Mouse (Mus musculus) hindbrain, embryonic 15.5 days (tissue): ENCODE data around the gene Trub1. TPM values are rescaled to one million over a fixed set of nuclear protein-coding genes. Genes with fewer than 3 reads are reported as not detected.

Source experiments
- ATAC-seq: fragments of 200-750 bp; cut with Nextera tagmentation; 2 replicates; pipeline ENCODE4 v1.8.0; 2017; ENCODE audit warnings: low read depth, moderate number of reproducible peaks, moderate TSS enrichment; ENCODE audit not compliant: low FRiP score
- H3K27ac ChIP-seq: fragments of 300-500 bp; sonication (generic); replicated peaks from 2 replicates; pipeline ENCODE4 v1.5.1; 2015; ENCODE audit warnings: mild to moderate bottlenecking, inconsistent platforms
- H3K27me3 ChIP-seq: fragments of 300-500 bp; sonication (generic); 2 replicates; pipeline ENCODE4 v1.6.1; 2015; ENCODE audit warnings: control low read depth, inconsistent platforms
- H3K36me3 ChIP-seq: fragments of 300-500 bp; sonication (generic); 2 replicates; pipeline ENCODE4 v1.6.1; 2015; ENCODE audit warnings: control low read depth, inconsistent platforms
- H3K4me1 ChIP-seq: fragments of 300-500 bp; sonication (generic); replicated peaks from 2 replicates; pipeline ENCODE4 v1.6.1; 2015; ENCODE audit warnings: control low read depth, inconsistent platforms
- H3K4me2 ChIP-seq: fragments of 300-500 bp; sonication (generic); 2 replicates; pipeline ENCODE4 v1.6.1; 2015; ENCODE audit warnings: moderate library complexity, mild to moderate bottlenecking, inconsistent platforms
- H3K4me3 ChIP-seq: fragments of 300-500 bp; sonication (generic); 2 replicates; pipeline ENCODE4 v1.5.1; 2015; ENCODE audit warnings: mild to moderate bottlenecking, inconsistent platforms
- H3K9ac ChIP-seq: fragments of 300-500 bp; sonication (generic); 2 replicates; pipeline ENCODE4 v1.6.1; 2015; ENCODE audit warnings: inconsistent platforms
- H3K9me3 ChIP-seq: fragments of 300-500 bp; sonication (generic); 2 replicates; pipeline ENCODE4 v1.6.1; 2016; ENCODE audit warnings: control low read depth, inconsistent platforms
- WGBS: fragments of 180-500 bp; shearing (Covaris S2); methylation state at CpG from one replicate; pipeline ENCODE4 v1.1.7; 2015; 5-methylcytosine and 5-hydroxymethylcytosine counted together
- polyA plus RNA-seq: library from polyadenylated mRNA; unstranded; fragments of >200 nt; fragmentation: Nextera tagmentation; extraction: Ambion mirVana; gene quantifications from 2 replicates; pipeline ENCODE4 v1.2.1, GENCODE M21; 2015

Trub1 gene
- polyA plus RNA-seq, 1 experiment from 2014 or later, result 12.2 TPM

DNA sequence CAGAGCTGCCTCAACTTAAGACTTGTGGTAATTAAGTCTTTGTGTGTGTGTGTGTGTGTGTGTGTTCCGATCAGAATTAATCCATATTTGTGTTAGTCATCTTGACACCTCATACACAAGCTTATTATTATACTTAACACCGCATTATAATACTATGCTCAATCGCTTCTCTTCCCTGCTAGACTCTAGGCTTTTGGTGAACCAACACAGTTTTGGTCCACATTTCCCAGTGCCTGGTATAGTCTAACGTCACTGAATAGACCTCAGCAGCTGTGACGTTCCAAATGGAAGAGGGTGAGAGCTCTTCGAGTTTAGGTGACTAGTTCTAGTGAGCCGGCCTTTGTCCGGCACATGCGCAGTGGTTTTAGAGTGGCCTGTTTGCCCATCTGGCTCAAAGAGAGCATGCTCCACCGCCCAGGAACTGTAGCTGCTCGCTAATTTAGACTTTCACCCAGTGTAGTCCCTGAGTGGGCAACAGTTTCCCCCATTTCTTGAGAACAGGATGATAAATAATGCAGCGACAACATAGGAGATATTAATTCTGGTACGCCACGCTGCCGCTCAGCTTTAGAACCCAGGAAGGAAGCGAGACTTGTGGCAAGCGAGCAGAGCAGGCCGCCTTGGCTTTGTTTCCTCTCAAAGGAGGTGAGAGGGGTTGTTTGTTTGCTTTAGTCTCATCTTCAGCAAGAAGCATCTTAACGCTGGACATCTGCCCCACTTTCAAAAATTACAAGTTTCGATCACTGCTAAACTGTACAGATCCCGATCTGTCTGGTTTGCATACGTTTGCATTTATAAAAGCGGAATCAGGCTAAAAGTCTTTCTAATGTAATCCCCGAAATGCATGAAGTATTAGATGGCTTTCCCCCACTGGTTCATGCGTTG, 52.6 kb downstream of the Trub1 start:
- H3K4me2 ChIP-seq, result no peak overlapping the region

DNA sequence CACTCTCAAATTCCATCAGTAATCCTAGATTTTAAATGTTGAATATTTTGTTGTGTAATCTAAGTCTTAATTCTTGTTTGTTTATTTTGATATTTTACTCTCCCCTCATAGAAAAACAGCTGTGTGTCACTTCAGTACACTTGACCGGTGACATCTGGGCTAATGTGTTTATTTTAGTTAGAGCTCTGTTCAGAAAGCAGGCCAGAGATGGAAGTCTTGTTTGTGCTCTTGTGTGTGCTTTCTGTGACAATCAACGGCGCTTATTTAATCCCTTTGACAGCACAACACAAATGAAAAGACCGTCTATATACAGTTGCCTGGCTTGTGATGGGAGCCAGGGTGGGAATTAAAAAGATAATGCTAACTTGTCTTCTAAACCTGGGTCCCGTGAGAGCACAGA, 53.9 kb downstream of the Trub1 start:
- Histone ChIP-seq H3K9ac (no peak overlapping the region), H3K27me3 (no peaks in the 10 kb centered on the region), H3K27ac (no peak overlapping the region), H3K4me2 (no peak overlapping the region), H3K4me3 (no peak overlapping the region), H3K36me3 (no peaks in the 10 kb centered on the region), H3K4me1 (peaks cover 18% of the 10 kb centered on the region), H3K9me3 (no peaks in the 10 kb centered on the region)
- ATAC-seq, result no peak
- 42% methylated on average over 5 of the region's 5 CpGs for WGBS

More for the DNA sequence above, 52.6 kb downstream of the Trub1 start:
- WGBS, result 65% methylated on average over 25 of the region's 25 CpGs
- no peaks in the 10 kb centered on the region for H3K27me3 ChIP-seq
- H3K4me1 ChIP-seq, result peaks cover 18% of the 10 kb centered on the region
- ATAC-seq, result no peak
- no peak overlapping the region for H3K27ac ChIP-seq
- no peak overlapping the region for H3K4me3 ChIP-seq
- no peaks in the 10 kb centered on the region for H3K36me3 ChIP-seq
- H3K9me3 ChIP-seq, result no peaks in the 10 kb centered on the region
- no peak overlapping the region for H3K9ac ChIP-seq

DNA sequence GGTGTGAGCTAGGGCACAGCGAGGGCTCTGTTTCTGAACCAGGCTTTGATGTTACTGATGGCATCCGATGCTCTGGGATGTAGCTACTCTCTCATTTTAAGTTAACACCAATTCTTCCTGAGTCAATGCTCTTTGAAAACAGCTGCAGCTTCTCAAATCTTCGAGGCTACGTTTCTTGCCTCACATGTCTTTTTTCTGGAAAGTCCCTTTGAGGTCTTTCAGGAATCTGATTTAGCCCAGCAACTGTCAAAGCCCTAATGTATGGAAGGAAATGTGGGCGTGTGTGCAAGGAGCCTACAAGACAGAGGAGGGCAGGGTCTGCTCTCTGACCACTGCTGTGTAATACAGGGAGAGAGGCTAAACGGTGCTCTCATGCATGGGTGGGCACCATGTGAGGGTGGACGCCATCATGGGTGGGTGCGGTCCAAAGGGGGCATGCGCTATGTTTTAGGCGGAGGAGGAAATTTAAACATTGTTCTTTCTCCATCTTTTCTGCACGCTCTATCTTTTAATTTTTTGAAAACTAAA, 55.6 kb downstream of the Trub1 start:
- peaks cover 18% of the 10 kb centered on the region for H3K4me1 ChIP-seq
- no peak for ATAC-seq
- no peak overlapping the region for H3K9ac ChIP-seq
- no peaks in the 10 kb centered on the region for H3K27me3 ChIP-seq
- H3K9me3 ChIP-seq, result no peaks in the 10 kb centered on the region
- no peaks in the 10 kb centered on the region for H3K36me3 ChIP-seq
- H3K4me2 ChIP-seq, result no peak overlapping the region
- H3K4me3 ChIP-seq, result no peak overlapping the region
- H3K27ac ChIP-seq, result no peak overlapping the region
- WGBS, result 87% methylated on average over 11 of the region's 11 CpGs

DNA sequence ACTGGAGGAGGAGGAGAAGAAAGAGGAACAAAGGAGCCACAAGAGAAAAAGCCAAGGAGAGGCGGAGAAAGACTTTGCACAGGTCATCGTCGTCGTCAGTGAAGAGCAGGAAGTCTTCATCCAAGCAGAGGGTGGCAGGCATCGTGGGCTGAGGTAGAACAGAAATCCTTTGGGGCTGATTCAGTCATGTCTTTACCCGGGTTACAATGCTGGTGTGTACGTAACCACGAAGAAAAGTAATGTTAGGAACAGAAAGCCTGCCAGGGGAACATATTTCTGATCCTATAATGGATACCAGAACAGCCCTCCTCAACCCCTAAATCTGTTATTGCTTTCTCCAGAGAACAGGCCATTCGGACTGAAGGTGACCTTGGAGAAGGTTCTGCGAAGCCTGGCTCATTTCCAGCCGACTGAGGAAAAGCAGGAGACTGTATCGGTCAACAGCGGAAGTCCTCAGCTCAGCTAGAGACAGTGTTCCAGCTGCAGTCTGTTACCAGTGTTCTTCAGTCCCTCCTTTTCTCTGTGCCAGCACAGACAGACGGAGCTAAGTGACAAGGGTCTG, 57.1 kb downstream of the Trub1 start:
- no peaks in the 10 kb centered on the region for H3K9me3 ChIP-seq
- no peaks in the 10 kb centered on the region for H3K36me3 ChIP-seq
- no peaks in the 10 kb centered on the region for H3K27me3 ChIP-seq
- WGBS, result 56% methylated on average over 14 of the region's 14 CpGs
- H3K4me3 ChIP-seq, result no peak overlapping the region
- H3K4me1 ChIP-seq, result peaks cover 18% of the 10 kb centered on the region
- no peak overlapping the region for H3K4me2 ChIP-seq
- ATAC-seq, result no peak
- no peak overlapping the region for H3K27ac ChIP-seq
- no peak overlapping the region for H3K9ac ChIP-seq

DNA sequence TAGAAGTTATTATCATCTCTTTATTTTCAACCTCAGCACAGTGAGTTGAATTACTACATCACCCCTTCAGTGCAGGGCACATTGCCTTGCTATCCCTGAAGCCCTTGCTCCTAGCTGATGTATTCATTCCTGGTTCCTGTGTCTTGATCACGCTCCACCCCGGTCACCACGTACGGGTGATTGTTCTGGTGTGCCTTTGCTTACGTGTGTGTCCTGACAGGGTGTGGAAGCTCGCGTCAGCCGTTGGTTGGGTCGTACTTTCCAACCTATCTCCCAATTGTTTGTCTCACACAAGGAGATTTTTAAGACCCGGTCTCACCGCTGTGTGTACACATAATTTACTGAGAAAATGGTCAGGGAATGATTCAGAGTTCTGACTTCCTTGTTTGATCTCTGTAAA, 58.1 kb downstream of the Trub1 start:
- 92% methylated on average over 11 of the region's 11 CpGs for WGBS
- no peak overlapping the region for H3K4me2 ChIP-seq
- peaks cover 13% of the 10 kb centered on the region for H3K4me1 ChIP-seq
- H3K27me3 ChIP-seq, result no peaks in the 10 kb centered on the region
- no peak for ATAC-seq
- H3K4me3 ChIP-seq, result no peak overlapping the region
- no peaks in the 10 kb centered on the region for H3K9me3 ChIP-seq
- no peak overlapping the region for H3K27ac ChIP-seq
- no peaks in the 10 kb centered on the region for H3K36me3 ChIP-seq
- no peak overlapping the region for H3K9ac ChIP-seq

DNA sequence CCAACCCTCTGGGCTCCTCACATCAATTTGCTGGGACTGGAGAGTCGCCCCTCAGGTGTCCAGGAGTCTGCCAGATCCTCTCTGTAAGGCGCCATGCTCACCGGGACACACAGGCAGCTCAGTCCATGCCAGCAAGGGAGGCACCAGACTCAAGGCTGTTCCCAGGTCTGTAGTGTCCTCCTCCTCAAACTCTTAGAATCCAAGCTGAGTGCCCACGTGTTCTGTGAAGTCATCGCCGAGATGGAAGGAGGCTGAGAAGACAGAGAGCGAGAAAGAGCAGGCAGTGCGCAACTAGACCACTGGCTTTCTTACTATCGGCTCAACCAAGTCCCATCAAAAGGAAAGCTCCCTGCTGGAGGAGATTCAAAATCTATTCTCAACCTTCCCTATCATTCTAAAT, 60.4 kb downstream of the Trub1 start:
- ATAC-seq, result no peak
- Histone ChIP-seq H3K27me3 (no peaks in the 10 kb centered on the region), H3K36me3 (no peaks in the 10 kb centered on the region), H3K4me2 (no peak overlapping the region), H3K27ac (no peak overlapping the region), H3K4me3 (no peak overlapping the region), H3K9me3 (no peaks in the 10 kb centered on the region), H3K9ac (no peak overlapping the region), H3K4me1 (peaks cover 8% of the 10 kb centered on the region)
- 87% methylated on average over 9 of the region's 9 CpGs for whole genome bisulfite sequencing

DNA sequence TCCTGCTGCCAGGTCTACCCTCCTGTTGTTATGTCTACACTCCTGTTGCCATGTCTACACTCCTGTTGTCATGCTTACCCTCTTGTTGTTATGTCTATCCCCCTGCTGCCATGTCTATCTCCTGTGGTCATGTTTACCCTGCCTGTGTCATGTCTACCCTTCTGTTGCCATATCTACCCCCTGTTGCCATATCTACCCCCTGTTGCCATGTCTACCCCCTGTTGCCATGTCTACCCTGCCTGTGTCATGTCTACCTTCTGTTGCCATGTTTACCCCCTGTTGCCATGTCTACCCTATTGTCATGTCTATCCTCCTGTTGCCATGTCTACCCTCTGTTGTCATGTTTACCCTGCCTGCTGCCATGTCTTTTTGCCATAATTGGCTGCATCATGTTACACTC, 69.0 kb downstream of the Trub1 start:
- Histone ChIP-seq H3K4me1 (no peaks in the 10 kb centered on the region), H3K9ac (no peak overlapping the region), H3K4me2 (no peak overlapping the region), H3K27me3 (no peaks in the 10 kb centered on the region), H3K9me3 (no peaks in the 10 kb centered on the region), H3K27ac (no peak overlapping the region), H3K36me3 (no peaks in the 10 kb centered on the region), H3K4me3 (no peak overlapping the region)
- no peak for ATAC-seq

DNA sequence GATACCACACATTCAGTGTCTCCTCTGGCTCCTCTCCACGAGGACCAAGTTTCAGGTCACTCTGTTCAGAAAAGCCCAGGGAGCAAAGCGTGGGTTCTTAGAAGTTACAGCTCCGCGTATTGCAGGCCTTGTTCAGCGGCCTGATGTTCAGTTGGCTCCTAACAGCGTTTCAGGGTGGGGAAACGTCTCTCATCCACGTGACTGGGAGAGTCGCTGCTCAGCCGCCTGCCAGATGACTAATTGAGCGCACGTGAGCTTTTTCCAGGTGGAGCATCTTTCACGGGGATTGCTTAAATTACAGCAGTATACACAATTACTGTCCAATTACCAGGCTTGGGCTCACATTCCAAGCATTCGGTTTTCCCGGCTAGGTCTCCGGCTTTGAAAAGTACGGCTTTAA, 70.7 kb downstream of the Trub1 start:
- Histone ChIP-seq H3K36me3 (no peaks in the 10 kb centered on the region), H3K4me1 (no peaks in the 10 kb centered on the region), H3K9me3 (no peaks in the 10 kb centered on the region), H3K4me2 (no peak overlapping the region), H3K27me3 (no peaks in the 10 kb centered on the region), H3K27ac (no peak overlapping the region), H3K9ac (no peak overlapping the region), H3K4me3 (no peak overlapping the region)
- whole genome bisulfite sequencing, result 69% methylated on average over 17 of the region's 17 CpGs
- no peak for ATAC-seq

DNA sequence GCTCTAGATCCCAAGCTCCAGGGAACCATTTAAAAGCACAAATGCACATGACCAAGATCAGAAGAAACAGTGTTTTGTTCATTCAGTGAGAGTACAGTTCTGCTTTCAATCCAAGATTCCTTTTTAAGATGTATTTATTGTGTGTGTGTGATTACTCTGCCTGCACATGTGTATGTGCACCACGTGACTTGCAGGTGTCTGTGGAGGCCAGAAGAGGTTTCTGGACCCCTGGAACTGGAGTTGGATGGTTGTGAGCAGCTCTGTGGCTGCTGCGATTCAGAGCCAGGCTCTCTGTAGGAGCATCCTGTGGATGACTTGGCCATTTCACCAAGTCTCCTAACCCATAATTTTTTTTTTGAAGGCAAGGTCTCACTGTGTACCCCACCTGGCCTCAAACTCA, 73.0 kb downstream of the Trub1 start:
- WGBS, result 82% methylated on average over 2 of the region's 2 CpGs
- Histone ChIP-seq H3K9ac (no peak overlapping the region), H3K27ac (no peak overlapping the region), H3K4me3 (no peak overlapping the region), H3K9me3 (no peaks in the 10 kb centered on the region), H3K4me2 (no peak overlapping the region), H3K27me3 (no peaks in the 10 kb centered on the region), H3K36me3 (no peaks in the 10 kb centered on the region), H3K4me1 (no peaks in the 10 kb centered on the region)
- ATAC-seq, result no peak

DNA sequence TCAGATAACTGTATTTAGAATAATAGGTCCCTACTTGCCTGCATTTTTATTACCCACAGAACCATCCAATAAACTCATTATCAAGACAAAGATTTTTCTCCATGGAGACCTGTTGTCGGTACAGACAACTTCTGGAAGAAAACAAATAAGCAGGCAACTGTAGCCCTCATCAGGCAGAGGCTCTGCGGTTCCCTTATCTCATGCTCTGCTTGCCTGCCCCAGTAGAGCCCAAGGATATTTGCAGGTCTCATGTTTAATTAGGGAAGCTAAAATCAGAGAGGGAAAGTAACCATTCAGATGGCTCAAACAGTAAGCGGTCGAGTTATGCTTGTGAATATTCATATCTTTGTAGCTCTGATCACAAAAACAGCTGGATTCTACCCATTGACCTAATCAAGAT, 77.5 kb downstream of the Trub1 start:
- Histone ChIP-seq H3K4me1 (no peaks in the 10 kb centered on the region), H3K27me3 (no peaks in the 10 kb centered on the region), H3K36me3 (no peaks in the 10 kb centered on the region), H3K4me3 (no peak overlapping the region), H3K27ac (no peak overlapping the region), H3K9me3 (no peaks in the 10 kb centered on the region), H3K9ac (no peak overlapping the region), H3K4me2 (no peak overlapping the region)
- 82% methylated on average over 4 of the region's 4 CpGs for WGBS
- no peak for ATAC-seq

DNA sequence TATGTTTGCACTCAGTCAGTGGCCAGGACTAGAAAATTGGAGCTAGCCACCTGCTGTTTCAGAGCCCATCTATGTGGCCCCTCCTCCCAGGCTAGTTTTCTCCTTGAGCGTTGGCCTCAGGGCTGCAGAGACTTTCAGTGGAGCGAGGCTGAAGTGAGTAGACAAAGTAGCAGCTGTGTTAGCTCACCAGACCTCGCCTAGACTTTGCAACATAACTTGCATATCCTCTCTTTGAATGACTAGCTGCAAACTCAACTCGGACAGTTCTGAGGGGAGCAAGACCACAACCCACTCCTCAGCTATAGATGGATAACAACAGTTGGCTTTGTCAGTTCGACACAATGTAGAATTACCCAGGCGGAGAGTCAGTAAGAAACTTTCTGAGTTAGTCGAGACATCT, 81.5 kb downstream of the Trub1 start:
- no peaks in the 10 kb centered on the region for H3K27me3 ChIP-seq
- no peak overlapping the region for H3K4me2 ChIP-seq
- no peak overlapping the region for H3K27ac ChIP-seq
- ATAC-seq, result no peak
- no peak overlapping the region for H3K9ac ChIP-seq
- no peak overlapping the region for H3K4me3 ChIP-seq
- peaks cover 6% of the 10 kb centered on the region; the same call in 1 of the 2 replicates for H3K4me1 ChIP-seq
- H3K9me3 ChIP-seq, result no peaks in the 10 kb centered on the region
- H3K36me3 ChIP-seq, result no peaks in the 10 kb centered on the region
- 79% methylated on average over 7 of the region's 7 CpGs for WGBS

DNA sequence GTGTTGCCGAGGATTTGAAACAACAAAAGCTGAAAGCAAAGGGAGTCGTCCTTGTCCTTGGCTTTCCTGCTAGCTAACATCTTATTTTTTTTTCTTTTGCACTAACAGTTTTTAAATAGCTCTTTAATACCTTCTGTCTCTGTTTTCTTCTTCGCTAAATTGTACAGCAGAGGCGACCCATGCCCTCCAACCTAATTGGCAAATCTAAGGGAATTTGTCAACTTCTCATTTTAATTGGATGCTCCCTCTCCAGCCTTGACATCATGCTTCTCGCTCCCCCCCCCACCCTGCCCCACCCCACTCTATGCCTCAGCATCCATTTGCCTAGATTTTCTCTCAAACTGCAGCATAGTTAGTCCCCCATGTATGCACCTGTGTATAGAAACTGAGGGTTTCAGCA, 83.8 kb downstream of the Trub1 start:
- no peak overlapping the region for H3K4me3 ChIP-seq
- no peaks in the 10 kb centered on the region for H3K27me3 ChIP-seq
- H3K4me1 ChIP-seq, result peaks cover 6% of the 10 kb centered on the region; the same call in 1 of the 2 replicates
- no peak overlapping the region for H3K9ac ChIP-seq
- peak overlapping the region; percentile 10; the same call in 1 of the 2 replicates for H3K27ac ChIP-seq
- 48% methylated on average over 5 of the region's 5 CpGs for WGBS
- H3K36me3 ChIP-seq, result no peaks in the 10 kb centered on the region
- H3K4me2 ChIP-seq, result no peak overlapping the region
- no peak for ATAC-seq
- H3K9me3 ChIP-seq, result no peaks in the 10 kb centered on the region
